Mouse (Mus musculus): Measurements from ENCODE around the gene Ralgps1.

The Ralgps1 gene

GRCm38 (mm10) chr2:33370777-33371647 lies at the start of gene Ralgps1:
Gene Ralgps1 (minus strand): TSS chr2:33371486.
- peak; percentile 89 for DNase-seq (ENCODE audit: low read depth)

- DNase-seq (ENCODE audit: low read depth): no peak
Observed at GRCm38 (mm10) chr2:33417454-33417853, 46.2 kb upstream of the Ralgps1 start.

GRCm38 (mm10) chr2:33414019-33414418 lies 42.7 kb upstream of the Ralgps1 start:
- DNase-seq (ENCODE audit: low read depth): no peak

GRCm38 (mm10) chr2:33412111-33412510 lies 40.8 kb upstream of the Ralgps1 start:
- DNase-seq (ENCODE audit: low read depth): no peak

- DNase-seq (ENCODE audit: low read depth): peak; percentile 34
Observed at GRCm38 (mm10) chr2:33403511-33404003, 32.3 kb upstream of the Ralgps1 start.

- DNase-seq (ENCODE audit: low read depth): no peak
Observed at GRCm38 (mm10) chr2:33402638-33403037, 31.4 kb upstream of the Ralgps1 start.

GRCm38 (mm10) chr2:33402236-33402635 lies 30.9 kb upstream of the Ralgps1 start:
- DNase-seq (ENCODE audit: low read depth): peak; percentile 54

- DNase-seq (ENCODE audit: low read depth): no peak
Observed at GRCm38 (mm10) chr2:33401217-33401616, 29.9 kb upstream of the Ralgps1 start.

- no peak for DNase-seq (ENCODE audit: low read depth)
Observed at GRCm38 (mm10) chr2:33400541-33400940, 29.3 kb upstream of the Ralgps1 start.

GRCm38 (mm10) chr2:33399091-33399490 lies 27.8 kb upstream of the Ralgps1 start:
- no peak for DNase-seq (ENCODE audit: low read depth)

- no peak for DNase-seq (ENCODE audit: low read depth)
Observed at GRCm38 (mm10) chr2:33397036-33397435, 25.8 kb upstream of the Ralgps1 start.

- no peak for DNase-seq (ENCODE audit: low read depth)
Observed at GRCm38 (mm10) chr2:33395053-33395452, 23.8 kb upstream of the Ralgps1 start.

- DNase-seq (ENCODE audit: low read depth): no peak
Observed at GRCm38 (mm10) chr2:33393951-33394635, 22.8 kb upstream of the Ralgps1 start.

- DNase-seq (ENCODE audit: low read depth): no peak
Observed at GRCm38 (mm10) chr2:33393021-33393420, 21.7 kb upstream of the Ralgps1 start.

GRCm38 (mm10) chr2:33371648-33372408 lies 542 bp upstream of the Ralgps1 start:
- DNase-seq (ENCODE audit: low read depth): no peak

- no peak for DNase-seq (ENCODE audit: low read depth)
Observed at GRCm38 (mm10) chr2:33370276-33370776, 960 bp downstream of the Ralgps1 start.

- DNase-seq (ENCODE audit: low read depth): no peak
Observed at GRCm38 (mm10) chr2:33369453-33369852, 1.8 kb downstream of the Ralgps1 start.

GRCm38 (mm10) chr2:33368486-33368885 lies 2.8 kb downstream of the Ralgps1 start:
- DNase-seq (ENCODE audit: low read depth): no peak

- DNase-seq (ENCODE audit: low read depth): no peak
Observed at GRCm38 (mm10) chr2:33365703-33366471, 5.4 kb downstream of the Ralgps1 start.

- no peak for DNase-seq (ENCODE audit: low read depth)
Observed at GRCm38 (mm10) chr2:33364656-33365055, 6.6 kb downstream of the Ralgps1 start.

GRCm38 (mm10) chr2:33363890-33364289 lies 7.4 kb downstream of the Ralgps1 start:
- no peak for DNase-seq (ENCODE audit: low read depth)
